Mouse (Mus musculus) gonadal fat pad, adult 2 months (tissue): Measurements from ENCODE around the gene Rgs6. TPM values are rescaled to one million over a fixed set of nuclear protein-coding genes. Genes with fewer than 3 reads are reported as not detected.

Experiments used
- DNase-seq: peaks from one replicate; pipeline ENCODE4 v3.0.0-alpha.2; 2012; ENCODE audit warnings: low read depth
- polyA plus RNA-seq: library from polyadenylated mRNA; depleted of rRNA; stranded (reverse); fragments of >200 nt; gene quantifications from 2 replicates; pipeline ENCODE4 v1.2.3, GENCODE M21; 2012

Gene Rgs6
- polyA plus RNA-seq, 1 experiment: 1.1 TPM

GRCm38 (mm10) chr12:82972661-82973060 lies 384.6 kb downstream of the Rgs6 start:
- no peak for DNase-seq

GRCm38 (mm10) chr12:82973771-82974170 lies 385.7 kb downstream of the Rgs6 start:
- no peak for DNase-seq

GRCm38 (mm10) chr12:82978275-82978674 lies 390.2 kb downstream of the Rgs6 start:
- DNase-seq: no peak

GRCm38 (mm10) chr12:82982716-82983115 lies 394.6 kb downstream of the Rgs6 start:
- DNase-seq: no peak

GRCm38 (mm10) chr12:82985300-82985699 lies 397.2 kb downstream of the Rgs6 start:
- DNase-seq: no peak

GRCm38 (mm10) chr12:82987661-82988060 lies 399.6 kb downstream of the Rgs6 start:
- no peak for DNase-seq

GRCm38 (mm10) chr12:82993905-82994304 lies 405.8 kb downstream of the Rgs6 start:
- no peak for DNase-seq

GRCm38 (mm10) chr12:82996775-82997174 lies 408.7 kb downstream of the Rgs6 start:
- DNase-seq: no peak

- DNase-seq: no peak
These were observed 410.7 kb downstream of the Rgs6 start for GRCm38 (mm10) chr12:82998682-82999332.

- no peak for DNase-seq
These were observed 411.4 kb downstream of the Rgs6 start for GRCm38 (mm10) chr12:82999333-83000032.

- no peak for DNase-seq
These were observed 412.0 kb downstream of the Rgs6 start for GRCm38 (mm10) chr12:83000033-83000570.

- no peak for DNase-seq
These were observed 412.9 kb downstream of the Rgs6 start for GRCm38 (mm10) chr12:83000957-83001356.

GRCm38 (mm10) chr12:83004014-83004682 lies 416.1 kb downstream of the Rgs6 start:
- no peak for DNase-seq

- DNase-seq: peak; percentile 57
These were observed 423.0 kb downstream of the Rgs6 start for GRCm38 (mm10) chr12:83011056-83011565.

- no peak for DNase-seq
These were observed 426.0 kb downstream of the Rgs6 start for GRCm38 (mm10) chr12:83013918-83014691.

- no peak for DNase-seq
These were observed 426.8 kb downstream of the Rgs6 start for GRCm38 (mm10) chr12:83014848-83015247.

GRCm38 (mm10) chr12:83015366-83015765 lies 427.3 kb downstream of the Rgs6 start:
- no peak for DNase-seq

GRCm38 (mm10) chr12:83016486-83016885 lies 428.4 kb downstream of the Rgs6 start:
- DNase-seq: no peak

- no peak for DNase-seq
These were observed 429.9 kb downstream of the Rgs6 start for GRCm38 (mm10) chr12:83018005-83018404.

GRCm38 (mm10) chr12:83026985-83027384 lies 438.9 kb downstream of the Rgs6 start:
- no peak for DNase-seq

GRCm38 (mm10) chr12:83033171-83033835 lies 445.2 kb downstream of the Rgs6 start:
- DNase-seq: no peak
